Comparison of ENCODE assay signal across 25 mouse cellular contexts in genomic region chr6:113175469-113175868, GRCm38 (mm10). TPM values are rescaled to one million over a fixed set of nuclear protein-coding genes. Genes with fewer than 3 reads are reported as not detected.
"Had no signal": no experiment of that assay in that cellular context is flagged by ENCODE, and none has a peak within 500 bp of the region (broad histone marks: within the 10 kb centered on the region; RNA-seq: fewer than 3 reads in every experiment).

No protein-coding gene starts in this region.

- H3K4me1 ChIP-seq: heart, embryonic 15.5 days; kidney, embryonic 15.5 days had no signal

- H3K36me3 ChIP-seq: heart, embryonic 13.5 days; heart, embryonic 15.5 days; kidney, embryonic 15.5 days; limb, embryonic 13.5 days had no signal

- H3K27ac ChIP-seq: heart, adult 2 months; heart, embryonic 13.5 days; heart, embryonic 15.5 days; hindbrain, embryonic 13.5 days; hindbrain, embryonic 15.5 days; hindbrain, postnatal 0 days; kidney, embryonic 15.5 days; kidney, postnatal 0 days; limb, embryonic 13.5 days had no signal

- H3K9me3 ChIP-seq: heart, embryonic 13.5 days; heart, embryonic 15.5 days; hindbrain, embryonic 13.5 days; hindbrain, embryonic 15.5 days; kidney, embryonic 15.5 days had no signal

- H3K4me3 ChIP-seq: heart, adult 2 months; heart, embryonic 13.5 days; heart, embryonic 15.5 days; hindbrain, embryonic 13.5 days; hindbrain, embryonic 15.5 days; kidney, embryonic 15.5 days; limb, embryonic 13.5 days had no signal

- H3K9ac ChIP-seq: forebrain, postnatal 0 days; heart, embryonic 13.5 days; heart, embryonic 15.5 days; hindbrain, embryonic 13.5 days; hindbrain, embryonic 15.5 days; kidney, embryonic 15.5 days; limb, embryonic 13.5 days had no signal

- H3K4me2 ChIP-seq: heart, embryonic 11.5 days; heart, embryonic 13.5 days; heart, embryonic 15.5 days; hindbrain, embryonic 13.5 days; hindbrain, embryonic 15.5 days; kidney, embryonic 15.5 days; limb, embryonic 13.5 days had no signal

- DNase-seq: forebrain, postnatal 0 days; gastrocnemius, postnatal 14 days; gastrocnemius, postnatal 36 days; heart, adult 2 months; heart, postnatal 14 days; heart, postnatal 36 days; kidney, adult 11 months; kidney, adult 2 months; kidney, adult 9 months; kidney, postnatal 14 days; kidney, postnatal 36 days; layer of hippocampus, adult 9-11 months; layer of hippocampus, postnatal 36 days; left cerebral cortex, postnatal 4 days had no signal

- H3K27me3 ChIP-seq: hindbrain, embryonic 13.5 days; hindbrain, embryonic 15.5 days; kidney, embryonic 15.5 days; limb, embryonic 13.5 days had no signal

- ATAC-seq: forebrain, postnatal 0 days; hindbrain, postnatal 0 days; intestine, embryonic 16.5 days had no signal

RNA-seq across cellular contexts. Expression of gene Lhfpl4, which starts 19.7 kb away (rescaled TPM):
- total RNA-seq: hematopoietic stem cell, adult 5-6 weeks had no signal
